Mouse (Mus musculus): Measurements from ENCODE around the gene Trak1. TPM values are rescaled to one million over a fixed set of nuclear protein-coding genes. Genes with fewer than 3 reads are reported as not detected.

The Trak1 gene
- polyA plus RNA-seq, 1 experiment, result 41.5 TPM

DNA sequence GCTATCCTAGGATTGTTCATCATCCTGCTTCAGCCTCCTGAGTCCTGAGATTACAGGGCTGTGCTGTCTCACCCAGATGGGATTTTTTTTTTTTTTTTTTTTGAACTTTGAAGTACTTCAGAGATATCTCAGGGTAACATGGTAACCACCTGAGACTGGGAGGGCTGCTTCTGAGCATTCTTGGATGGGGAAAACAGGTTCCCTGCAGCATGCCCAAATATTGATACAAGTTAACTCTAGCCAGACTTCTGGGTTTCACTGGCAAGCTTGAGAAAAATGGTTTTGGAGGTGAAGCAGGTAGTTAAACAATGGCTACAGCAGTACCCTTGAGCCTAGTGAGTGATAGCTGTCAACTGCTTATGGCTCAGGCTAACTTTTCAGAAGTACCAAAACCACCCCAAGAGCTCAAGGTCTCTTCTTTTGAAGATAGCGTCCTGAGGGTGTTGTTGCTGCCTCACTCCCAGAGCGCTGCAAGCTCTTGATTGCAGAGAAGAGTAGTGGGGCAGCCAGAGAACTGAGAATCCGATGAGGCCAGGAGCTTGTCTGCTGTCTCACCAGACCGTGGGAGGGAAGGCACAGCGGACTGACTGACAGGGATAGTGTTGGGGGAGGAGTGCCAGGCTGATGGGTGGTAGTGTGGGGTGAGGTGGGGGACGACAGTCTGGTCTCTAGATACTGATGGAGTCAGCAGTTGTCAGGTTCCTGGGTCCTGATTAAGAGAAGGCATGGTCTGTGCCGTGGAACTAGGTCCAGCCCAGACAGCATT lies 119.8 kb downstream of the Trak1 start:
- H3K27ac ChIP-seq (ENCODE audit: insufficient read depth, low read length), result no peak overlapping the region
- H3K4me1 ChIP-seq (ENCODE audit: control insufficient read depth, insufficient read depth, low read length), result no peaks in the 10 kb centered on the region
- TF ChIP-seq CTCF (IDR thresholded peaks at IDR 0.05; ENCODE audit: borderline replicate concordance, insufficient read depth, low read length), result no peak
- TF ChIP-seq POLR2A (IDR thresholded peaks at IDR 0.05; ENCODE audit: low read depth, low read length), result no peak

GRCm38 (mm10) chr9:121419011-121419410 lies 121.7 kb downstream of the Trak1 start:
- H3K27ac ChIP-seq (ENCODE audit: insufficient read depth, low read length), result no peak overlapping the region
- TF ChIP-seq CTCF (IDR thresholded peaks at IDR 0.05; ENCODE audit: borderline replicate concordance, insufficient read depth, low read length), result no peak
- no peak for TF ChIP-seq POLR2A (IDR thresholded peaks at IDR 0.05; ENCODE audit: low read depth, low read length)
- no peaks in the 10 kb centered on the region for H3K4me1 ChIP-seq (ENCODE audit: control insufficient read depth, insufficient read depth, low read length)
- H3K4me3 ChIP-seq (ENCODE audit: insufficient read depth, low read length), result no peak overlapping the region

More for the DNA sequence above, 119.8 kb downstream of the Trak1 start:
- H3K4me3 ChIP-seq (ENCODE audit: insufficient read depth, low read length), result no peak overlapping the region

DNA sequence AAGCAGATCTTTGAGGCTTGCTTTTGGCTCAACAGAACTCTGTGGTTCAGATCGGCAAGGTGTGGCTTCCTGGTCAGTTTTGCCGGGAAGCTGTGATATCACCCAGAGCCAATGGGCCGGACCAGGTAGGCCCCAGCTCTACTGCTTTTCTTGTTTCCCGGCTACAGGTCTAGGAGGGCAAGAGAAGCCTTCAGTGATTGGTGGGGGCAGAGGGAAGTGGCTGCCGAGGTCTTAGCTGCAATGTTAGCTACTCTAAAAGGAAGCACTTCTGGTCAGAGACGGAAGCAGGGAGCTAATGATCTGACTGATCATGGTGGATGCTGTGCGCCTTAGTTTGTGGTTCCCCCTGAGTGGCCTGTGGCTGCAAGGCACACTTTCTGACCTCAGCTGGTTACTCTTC lies 122.3 kb downstream of the Trak1 start:
- no peak for TF ChIP-seq CTCF (IDR thresholded peaks at IDR 0.05; ENCODE audit: borderline replicate concordance, insufficient read depth, low read length)
- TF ChIP-seq POLR2A (IDR thresholded peaks at IDR 0.05; ENCODE audit: low read depth, low read length), result no peak
- Histone ChIP-seq H3K4me3 (ENCODE audit: insufficient read depth, low read length) (no peak overlapping the region), H3K4me1 (ENCODE audit: control insufficient read depth, insufficient read depth, low read length) (no peaks in the 10 kb centered on the region), H3K27ac (ENCODE audit: insufficient read depth, low read length) (no peak overlapping the region)

GRCm38 (mm10) chr9:121420817-121421216 lies 123.5 kb downstream of the Trak1 start:
- H3K4me1 ChIP-seq (ENCODE audit: control insufficient read depth, insufficient read depth, low read length), result no peaks in the 10 kb centered on the region
- no peak overlapping the region for H3K4me3 ChIP-seq (ENCODE audit: insufficient read depth, low read length)
- H3K27ac ChIP-seq (ENCODE audit: insufficient read depth, low read length), result no peak overlapping the region
- no peak for TF ChIP-seq POLR2A (IDR thresholded peaks at IDR 0.05; ENCODE audit: low read depth, low read length)
- no peak for TF ChIP-seq CTCF (IDR thresholded peaks at IDR 0.05; ENCODE audit: borderline replicate concordance, insufficient read depth, low read length)

DNA sequence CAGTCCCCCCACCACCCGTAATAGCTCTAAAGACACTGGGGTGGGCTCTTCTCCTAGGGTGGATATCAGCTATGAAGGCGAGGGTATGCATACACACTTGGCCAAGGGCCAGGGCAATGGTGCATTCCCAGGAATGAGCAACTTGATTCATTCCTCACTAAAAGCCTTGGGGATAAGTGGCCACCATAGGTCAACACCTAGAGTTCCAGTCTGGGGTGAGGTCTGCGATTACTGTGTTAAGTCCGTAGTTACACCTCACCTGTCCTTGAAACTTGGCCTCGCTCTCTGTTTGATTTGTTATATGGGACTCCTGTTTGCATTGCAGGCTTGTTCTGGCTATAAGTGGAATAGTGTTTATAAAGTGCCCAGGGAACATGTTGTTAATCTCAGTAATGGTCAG lies 125.1 kb downstream of the Trak1 start:
- Histone ChIP-seq H3K4me1 (ENCODE audit: control insufficient read depth, insufficient read depth, low read length) (no peaks in the 10 kb centered on the region), H3K27ac (ENCODE audit: insufficient read depth, low read length) (no peak overlapping the region), H3K4me3 (ENCODE audit: insufficient read depth, low read length) (no peak overlapping the region)
- TF ChIP-seq CTCF (IDR thresholded peaks at IDR 0.05; ENCODE audit: borderline replicate concordance, insufficient read depth, low read length) (no peak), POLR2A (IDR thresholded peaks at IDR 0.05; ENCODE audit: low read depth, low read length) (no peak)

DNA sequence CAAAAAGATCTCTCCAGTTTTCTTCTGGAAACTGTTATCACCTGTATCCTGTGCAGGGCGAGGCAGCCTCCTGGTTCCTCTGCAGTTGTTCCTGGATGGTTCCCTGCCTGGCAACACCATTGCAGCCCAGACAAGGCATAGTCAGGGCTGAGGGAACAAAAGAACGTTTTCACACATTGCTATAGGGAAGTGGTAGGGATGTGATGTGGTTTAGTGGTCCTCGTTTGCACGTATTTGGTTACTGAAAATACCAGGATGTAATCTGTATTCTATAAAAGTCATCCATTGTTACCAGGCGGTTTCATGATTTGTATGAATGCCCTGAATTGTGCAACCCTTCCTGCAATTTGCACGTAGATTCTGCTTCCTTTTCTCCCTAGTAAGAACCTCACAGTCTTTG lies 126.3 kb downstream of the Trak1 start:
- no peaks in the 10 kb centered on the region for H3K4me1 ChIP-seq (ENCODE audit: control insufficient read depth, insufficient read depth, low read length)
- no peak overlapping the region for H3K4me3 ChIP-seq (ENCODE audit: insufficient read depth, low read length)
- no peak overlapping the region for H3K27ac ChIP-seq (ENCODE audit: insufficient read depth, low read length)
- TF ChIP-seq CTCF (IDR thresholded peaks at IDR 0.05; ENCODE audit: borderline replicate concordance, insufficient read depth, low read length) (no peak), POLR2A (IDR thresholded peaks at IDR 0.05; ENCODE audit: low read depth, low read length) (no peak)

DNA sequence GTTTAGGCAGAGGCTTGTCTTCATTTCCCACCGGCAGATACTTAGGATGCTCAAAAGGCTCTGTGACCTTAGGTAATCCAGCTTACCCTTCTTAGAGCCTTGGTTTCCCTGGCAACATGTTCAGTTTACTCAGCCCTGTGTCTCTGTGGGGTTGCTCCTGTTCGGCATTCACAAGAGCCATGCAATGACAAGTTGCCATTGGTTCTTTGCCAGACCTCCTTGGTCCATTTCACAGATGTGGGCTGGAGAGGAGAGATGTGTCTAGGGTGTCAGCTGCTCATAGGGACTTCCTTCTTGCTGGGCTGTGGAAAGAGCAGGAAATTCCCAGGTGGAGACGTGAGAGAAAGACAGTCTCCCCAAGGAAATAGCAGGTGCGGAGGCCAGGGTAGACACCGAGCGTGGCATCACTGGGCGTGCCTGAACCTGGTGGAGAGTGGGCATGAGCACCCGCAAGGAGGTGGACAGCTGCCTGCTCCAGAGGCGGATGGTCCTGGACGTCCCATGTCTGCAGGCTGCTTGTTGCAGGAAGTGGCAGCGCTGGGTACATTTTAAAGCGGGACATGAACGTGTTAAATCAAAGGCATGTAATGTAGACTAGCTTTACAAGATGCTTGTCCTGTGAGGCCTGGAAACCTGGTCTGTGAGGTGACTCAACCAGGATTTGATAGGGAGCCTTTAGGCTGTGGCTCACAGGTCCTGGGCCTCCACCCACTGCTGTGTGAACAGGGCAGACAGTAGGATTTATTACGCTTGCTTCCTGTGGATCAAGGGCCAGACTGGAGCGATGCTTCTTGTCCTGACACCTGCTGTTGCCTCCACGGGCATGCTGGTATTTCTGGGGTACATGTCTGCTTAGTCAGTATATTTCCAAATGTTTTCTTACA lies 127.2 kb downstream of the Trak1 start:
- Histone ChIP-seq H3K4me3 (ENCODE audit: insufficient read depth, low read length) (no peak overlapping the region), H3K4me1 (ENCODE audit: control insufficient read depth, insufficient read depth, low read length) (no peaks in the 10 kb centered on the region), H3K27ac (ENCODE audit: insufficient read depth, low read length) (no peak overlapping the region)
- TF ChIP-seq CTCF (IDR thresholded peaks at IDR 0.05; ENCODE audit: borderline replicate concordance, insufficient read depth, low read length) (no peak), POLR2A (IDR thresholded peaks at IDR 0.05; ENCODE audit: low read depth, low read length) (no peak)

- Histone ChIP-seq H3K27ac (ENCODE audit: insufficient read depth, low read length) (no peak overlapping the region), H3K4me1 (ENCODE audit: control insufficient read depth, insufficient read depth, low read length) (no peaks in the 10 kb centered on the region), H3K4me3 (ENCODE audit: insufficient read depth, low read length) (no peak overlapping the region)
- TF ChIP-seq POLR2A (IDR thresholded peaks at IDR 0.05; ENCODE audit: low read depth, low read length), result no peak
- TF ChIP-seq CTCF (IDR thresholded peaks at IDR 0.05; ENCODE audit: borderline replicate concordance, insufficient read depth, low read length), result no peak
Observed at GRCm38 (mm10) chr9:121426451-121426850, 129.1 kb downstream of the Trak1 start.

DNA sequence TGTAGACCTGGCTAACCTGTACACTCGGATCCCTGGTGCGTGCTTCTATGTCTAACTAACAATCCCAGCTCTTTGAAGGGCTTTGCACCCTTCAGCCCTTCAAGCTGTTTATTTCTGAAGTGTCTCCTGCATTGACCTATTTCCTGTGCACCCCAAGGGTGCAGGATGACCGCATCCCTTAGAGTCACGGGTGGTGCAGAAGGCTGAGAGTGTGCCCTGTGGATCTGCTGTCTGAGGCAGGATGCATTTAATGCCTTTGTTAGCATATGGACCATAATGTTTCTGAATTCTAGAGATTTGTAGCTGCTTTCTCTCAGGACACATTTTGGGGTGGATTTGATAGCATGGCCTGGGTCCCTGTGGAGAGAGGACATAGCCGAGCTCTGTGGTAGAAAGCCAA lies 129.6 kb downstream of the Trak1 start:
- Histone ChIP-seq H3K4me3 (ENCODE audit: insufficient read depth, low read length) (no peak overlapping the region), H3K4me1 (ENCODE audit: control insufficient read depth, insufficient read depth, low read length) (no peaks in the 10 kb centered on the region), H3K27ac (ENCODE audit: insufficient read depth, low read length) (no peak overlapping the region)
- no peak for TF ChIP-seq CTCF (IDR thresholded peaks at IDR 0.05; ENCODE audit: borderline replicate concordance, insufficient read depth, low read length)
- TF ChIP-seq POLR2A (IDR thresholded peaks at IDR 0.05; ENCODE audit: low read depth, low read length), result no peak

- Histone ChIP-seq H3K27ac (ENCODE audit: insufficient read depth, low read length) (no peak overlapping the region), H3K4me3 (ENCODE audit: insufficient read depth, low read length) (no peak overlapping the region), H3K4me1 (ENCODE audit: control insufficient read depth, insufficient read depth, low read length) (no peaks in the 10 kb centered on the region)
- no peak for TF ChIP-seq CTCF (IDR thresholded peaks at IDR 0.05; ENCODE audit: borderline replicate concordance, insufficient read depth, low read length)
- TF ChIP-seq POLR2A (IDR thresholded peaks at IDR 0.05; ENCODE audit: low read depth, low read length), result no peak
Observed at GRCm38 (mm10) chr9:121429592-121429991, 132.3 kb downstream of the Trak1 start.
